Mouse (Mus musculus) G1E (cell line): ENCODE data around the gene Wwox. TPM values are rescaled to one million over a fixed set of nuclear protein-coding genes. Genes with fewer than 3 reads are reported as not detected.

Source experiments
- ATAC-seq: 2 replicates; pipeline ENCODE4 v1.8.0; 2016; ENCODE audit warnings: mild to moderate bottlenecking; ENCODE audit not compliant: insufficient number of reproducible peaks, poor library complexity, low FRiP score, severe bottlenecking; ENCODE audit errors: extremely low read depth
- DNase-seq: peaks from one replicate; pipeline ENCODE4 v3.0.0; 2012; ENCODE audit warnings: low spot score
- H3K27me3 ChIP-seq: 2 replicates; pipeline ENCODE4 v1.6.1; 2012; ENCODE audit warnings: mild to moderate bottlenecking, low read length, inconsistent platforms; ENCODE audit not compliant: insufficient read depth
- H3K36me3 ChIP-seq: replicated peaks from 2 replicates; pipeline ENCODE3; 2012; ENCODE audit warnings: mild to moderate bottlenecking, inconsistent platforms
- H3K4me1 ChIP-seq: 2 replicates; pipeline ENCODE4 v1.6.1; 2012; ENCODE audit warnings: low read depth, low read length, inconsistent platforms, mixed read lengths; ENCODE audit not compliant: insufficient read depth
- H3K4me3 ChIP-seq: 2 replicates; pipeline ENCODE4 v1.5.1; 2012; ENCODE audit warnings: low read depth, mild to moderate bottlenecking, inconsistent platforms, low read length, moderate library complexity, mixed read lengths
- H3K9me3 ChIP-seq: replicated peaks from 2 replicates; pipeline ENCODE4 v1.6.1; 2012; ENCODE audit warnings: inconsistent platforms
- CTCF ChIP-seq: IDR thresholded peaks from 2 replicates; pipeline ENCODE4 v1.5.1; 2012; ENCODE audit warnings: low read depth, low read length, inconsistent platforms, mixed read lengths
- GATA1 ChIP-seq: IDR thresholded peaks from 2 replicates; pipeline ENCODE4 v1.6.1; 2012; ENCODE audit warnings: borderline replicate concordance, low read length, inconsistent platforms, mixed read lengths
- GATA2 ChIP-seq: IDR thresholded peaks from 2 replicates; pipeline ENCODE4 v1.6.1; 2012; ENCODE audit warnings: low read depth, low read length, inconsistent platforms, borderline replicate concordance
- POLR2AphosphoS5 ChIP-seq: IDR thresholded peaks from 2 replicates; pipeline ENCODE4 v1.6.1; 2012; ENCODE audit warnings: low read depth, low read length, inconsistent platforms; ENCODE audit not compliant: insufficient replicate concordance
- TAL1 ChIP-seq: conservative IDR thresholded peaks from 2 replicates; pipeline ENCODE4 v1.6.1; 2012; ENCODE audit warnings: low read depth, low read length, inconsistent platforms, mixed read lengths
- polyA plus RNA-seq: library from polyadenylated mRNA; stranded (reverse); fragments of >175 nt; gene quantifications from 2 replicates; pipeline ENCODE4 v1.2.3, GENCODE M21; 2012
- total RNA-seq, 2 experiments: library from RNA; stranded (forward) in 1 of 2; stranded (reverse) in 1 of 2; fragments of 200-1000 nt in 1 of 2; fragments of >200 nt in 1 of 2; fragmentation: Nextera tagmentation in 1 of 2; gene quantifications; 2 replicates each; pipeline ENCODE4 v1.2.3; 2014 to 2017

The Wwox gene
- total and polyA plus RNA-seq, 3 experiments, result 5.8 to 33.9 (median 7.2) TPM

GRCm38 (mm10) chr8:114675151-114675550 is 235.7 kb downstream of the Wwox start:
- no peak overlapping the region for H3K4me3 ChIP-seq
- ATAC-seq (no peak), DNase-seq (no peak)
- H3K36me3 ChIP-seq, result no peaks in the 10 kb centered on the region
- no peaks in the 10 kb centered on the region for H3K4me1 ChIP-seq
- TF ChIP-seq POLR2AphosphoS5 (no peak), TAL1 (no peak), CTCF (no peak), GATA1 (no peak), GATA2 (no peak)
- no peaks in the 10 kb centered on the region for H3K27me3 ChIP-seq
- peaks cover 67% of the 10 kb centered on the region for H3K9me3 ChIP-seq

- peaks cover 76% of the 10 kb centered on the region for H3K9me3 ChIP-seq
- no peaks in the 10 kb centered on the region for H3K4me1 ChIP-seq
- no peak for ATAC-seq
- no peak overlapping the region for H3K4me3 ChIP-seq
- TF ChIP-seq POLR2AphosphoS5, result no peak
- TF ChIP-seq GATA2, result no peak
- no peaks in the 10 kb centered on the region for H3K27me3 ChIP-seq
- no peak for DNase-seq
- H3K36me3 ChIP-seq, result no peaks in the 10 kb centered on the region
Observed at GRCm38 (mm10) chr8:114676918-114677317, 237.5 kb downstream of the Wwox start.

GRCm38 (mm10) chr8:114677551-114678127 is 238.2 kb downstream of the Wwox start:
- ATAC-seq, result no peak
- Histone ChIP-seq H3K9me3 (peaks cover 75% of the 10 kb centered on the region), H3K27me3 (no peaks in the 10 kb centered on the region), H3K4me1 (no peaks in the 10 kb centered on the region), H3K4me3 (no peak overlapping the region), H3K36me3 (no peaks in the 10 kb centered on the region)
- no peak for DNase-seq
- no peak for TF ChIP-seq GATA2
- TF ChIP-seq CTCF, result no peak
- no peak for TF ChIP-seq GATA1
- no peak for TF ChIP-seq TAL1
- TF ChIP-seq POLR2AphosphoS5, result no peak

GRCm38 (mm10) chr8:114679386-114680098 is 240.1 kb downstream of the Wwox start:
- Histone ChIP-seq H3K4me3 (no peak overlapping the region), H3K27me3 (no peaks in the 10 kb centered on the region), H3K9me3 (peaks cover 75% of the 10 kb centered on the region), H3K36me3 (no peaks in the 10 kb centered on the region), H3K4me1 (no peaks in the 10 kb centered on the region)
- DNase-seq (no peak), ATAC-seq (no peak)
- TF ChIP-seq GATA1 (no peak), POLR2AphosphoS5 (no peak), CTCF (no peak), GATA2 (no peak), TAL1 (no peak)

- Histone ChIP-seq H3K36me3 (no peaks in the 10 kb centered on the region), H3K9me3 (peaks cover 65% of the 10 kb centered on the region), H3K4me1 (no peaks in the 10 kb centered on the region), H3K4me3 (no peak overlapping the region), H3K27me3 (no peaks in the 10 kb centered on the region)
- TF ChIP-seq POLR2AphosphoS5, result no peak
- TF ChIP-seq GATA2, result no peak
- no peak for TF ChIP-seq CTCF
- no peak for TF ChIP-seq GATA1
- TF ChIP-seq TAL1, result no peak
- ATAC-seq, result no peak
- no peak for DNase-seq
Observed at GRCm38 (mm10) chr8:114681136-114681535, 241.7 kb downstream of the Wwox start.

GRCm38 (mm10) chr8:114682166-114682565 is 242.7 kb downstream of the Wwox start:
- no peaks in the 10 kb centered on the region for H3K27me3 ChIP-seq
- no peak for ATAC-seq
- no peaks in the 10 kb centered on the region for H3K4me1 ChIP-seq
- peaks cover 65% of the 10 kb centered on the region for H3K9me3 ChIP-seq
- no peak overlapping the region for H3K4me3 ChIP-seq
- no peaks in the 10 kb centered on the region for H3K36me3 ChIP-seq
- TF ChIP-seq POLR2AphosphoS5, result no peak
- TF ChIP-seq GATA1, result no peak
- TF ChIP-seq GATA2, result no peak
- TF ChIP-seq TAL1, result no peak
- TF ChIP-seq CTCF, result no peak
- DNase-seq, result no peak
